Mouse (Mus musculus): ENCODE data around the gene Pi4k2b. TPM values are rescaled to one million over a fixed set of nuclear protein-coding genes. Genes with fewer than 3 reads are reported as not detected.

The Pi4k2b gene
- 9.5 TPM for polyA plus RNA-seq (2017; shearing (Covaris generic))

DNA sequence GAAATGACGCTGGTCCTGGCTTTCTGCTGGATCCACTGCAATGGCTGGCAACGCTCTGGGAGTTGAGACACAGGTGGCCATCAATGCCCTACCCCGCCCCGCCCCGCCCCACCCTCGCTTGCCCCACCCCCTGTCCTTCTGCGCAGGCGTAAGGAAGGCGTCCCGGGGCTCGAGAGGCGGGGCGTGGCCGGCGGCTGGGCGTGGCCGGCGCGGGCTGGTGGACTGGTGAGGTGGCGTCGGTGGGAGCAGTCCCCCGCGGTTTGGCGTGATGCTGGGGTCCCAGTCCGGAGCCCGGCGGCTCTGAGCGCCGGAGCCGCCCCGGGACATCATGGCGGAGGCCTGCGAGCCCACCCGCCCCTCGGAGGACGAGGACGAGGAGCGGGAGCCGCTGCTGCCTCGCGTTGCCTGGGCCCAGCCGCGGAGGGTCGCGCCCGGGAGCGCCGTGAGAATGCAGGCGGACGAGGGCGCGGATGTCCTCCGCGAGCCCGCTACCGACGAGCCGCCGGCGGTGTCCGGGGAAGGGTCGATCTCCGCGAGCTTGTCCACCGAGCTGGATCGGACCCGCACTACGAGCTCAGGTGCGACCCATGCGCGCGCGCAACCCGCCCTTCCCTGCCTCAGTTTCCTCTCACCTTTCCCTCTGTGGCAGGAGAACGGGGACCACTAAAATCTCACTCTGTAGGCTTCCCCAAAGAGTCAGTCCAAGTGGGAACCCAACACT lies at the start of gene Pi4k2b:
Gene Pi4k2b, plus strand, starts transcription at position 184 of the 721 bp plus-strand sequence.

DNA sequence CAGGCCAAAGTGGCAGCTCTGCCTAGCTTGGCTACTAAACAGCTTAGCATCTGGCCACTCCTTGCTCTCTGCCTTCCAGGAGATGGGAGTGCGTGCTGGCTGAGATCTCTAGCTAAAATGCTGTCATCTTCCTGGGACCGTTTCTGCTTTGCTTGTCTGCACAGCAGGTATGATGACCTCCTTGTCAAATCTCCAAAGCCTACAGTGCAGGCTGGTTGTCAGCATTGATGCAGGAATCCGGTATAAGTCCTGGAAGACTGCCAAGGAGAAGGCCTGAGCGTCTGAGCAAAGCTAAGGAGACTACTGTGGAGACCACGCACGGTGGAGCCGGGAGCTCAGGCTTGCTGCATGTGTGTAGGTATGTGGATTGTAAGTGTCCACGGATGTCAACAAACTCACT lies 33.9 kb downstream of the Pi4k2b start, which contains the start of gene Zcchc4:
Gene Zcchc4, plus strand, starts transcription at position 173 of the 400 bp plus-strand sequence.

Other genes starting within 250 kb of the Pi4k2b start
- not detected for gene Lgi2, start 175.1 kb upstream of the Pi4k2b start, polyA plus RNA-seq (2017; shearing (Covaris generic))
- gene Sepsecs, start 71.9 kb upstream of the Pi4k2b start, polyA plus RNA-seq (2017; shearing (Covaris generic)): 12.5 TPM
- 14.4 TPM for gene Zcchc4, start 33.8 kb downstream of the Pi4k2b start, polyA plus RNA-seq (2017; shearing (Covaris generic))
- gene Anapc4, start 92.4 kb downstream of the Pi4k2b start, polyA plus RNA-seq (2017; shearing (Covaris generic)): 39.1 TPM

All from effector memory CD4-positive, alpha-beta T cell, adult 7 months (primary cell).